Mouse (Mus musculus): ENCODE measurements around the gene Vps8.

- no peak for TF ChIP-seq POLR2A (IDR thresholded peaks at IDR 0.05; ENCODE audit: extremely low read depth, insufficient read depth, low read length)
- no peak for TF ChIP-seq CTCF (IDR thresholded peaks at IDR 0.05; ENCODE audit: extremely low read depth, insufficient read depth, low read length)
These were observed 207.7 kb downstream of the Vps8 start for GRCm38 (mm10) chr16:21630614-21631013.

Measured in cortical plate, adult 2 months (tissue).